In the genomic region with DNA sequence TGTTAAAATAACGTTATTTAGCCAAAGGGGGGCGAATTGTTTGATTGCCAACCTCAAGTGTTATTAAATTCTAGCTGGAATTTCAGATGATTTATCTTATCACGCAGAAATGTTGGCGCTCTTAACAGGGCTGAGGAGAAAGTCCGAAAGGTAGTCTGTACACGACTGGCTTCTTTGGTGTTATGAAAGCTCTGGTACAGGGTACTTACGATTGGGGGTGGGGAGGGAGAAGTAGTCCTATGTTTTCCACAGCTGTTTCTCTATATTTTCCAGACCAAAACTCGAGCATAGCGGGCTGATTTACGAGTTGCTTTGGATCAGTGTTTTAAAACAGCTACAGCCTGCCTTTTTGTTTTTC, we compare ENCODE assay signal across 8 mouse cellular contexts. TPM values are rescaled to one million over a fixed set of nuclear protein-coding genes. Genes with fewer than 3 reads are reported as not detected.
DNase-seq lines count a peak whose midpoint lies in the region; ATAC-seq and TF ChIP-seq lines count a peak whose summit lies in the region.

No protein-coding gene starts in this region.

- H3K36me3 ChIP-seq in heart, embryonic 11.5 days (ENCODE audit: control insufficient read depth, insufficient read depth, low read length) = no peaks in the 10 kb centered on the region
- H3K36me3 ChIP-seq in heart, adult 2 months (ENCODE audit: control insufficient read depth, insufficient read depth, low read length) = no peaks in the 10 kb centered on the region
- peaks cover 9% of the 10 kb centered on the region for H3K36me3 ChIP-seq in embryonic facial prominence, embryonic 10.5 days (replicated peaks)
- peaks cover 13% of the 10 kb centered on the region; the same call in 1 of the 2 replicates for H3K36me3 ChIP-seq in intestine, embryonic 14.5 days (ENCODE audit: control insufficient read depth, insufficient read depth, low read length)
- no peaks in the 10 kb centered on the region for H3K36me3 ChIP-seq in midbrain, embryonic 12.5 days

- WGBS in heart, embryonic 11.5 days (ENCODE audit: insufficient replicate concordance) = 34% methylated on average over 10 of the region's 10 CpGs
- WGBS in heart, adult 2 months = 66% methylated on average over 10 of the region's 10 CpGs
- 17% methylated on average over 10 of the region's 10 CpGs for WGBS in embryonic facial prominence, embryonic 10.5 days
- WGBS in intestine, embryonic 14.5 days = 12% methylated on average over 10 of the region's 10 CpGs
- WGBS in midbrain, embryonic 12.5 days = 27% methylated on average over 10 of the region's 10 CpGs

- no peak for TF ChIP-seq EP300 in heart, adult 2 months (IDR thresholded peaks at IDR 0.05; ENCODE audit: insufficient read depth, low read depth, low read length)

- intact Hi-C loops in heart, adult 2 months (cut with DNase I) = no loop called here

- no peak for DNase-seq in heart, adult 2 months
- DNase-seq in embryonic facial prominence, embryonic 10.5 days (ENCODE audit: low spot score) = peak; percentile 37
- DNase-seq in intestine, embryonic 14.5 days (ENCODE audit: low spot score) = no peak
- DNase-seq in ovary, adult 18-20 months (ENCODE audit: low spot score) = no peak
- DNase-seq in Muller cell, postnatal 12 days (ENCODE audit: inconsistent ontology term) = no peak

- H3K4me2 ChIP-seq in heart, embryonic 11.5 days = peak overlapping the region; percentile 97
- H3K4me2 ChIP-seq in intestine, embryonic 14.5 days (ENCODE audit: low read length) = peak overlapping the region; percentile 68
- peak overlapping the region; percentile 89 for H3K4me2 ChIP-seq in midbrain, embryonic 12.5 days (replicated peaks)

- no peak overlapping the region for H3K27ac ChIP-seq in heart, embryonic 11.5 days (ENCODE audit: low read depth, low read length)
- no peak overlapping the region for H3K27ac ChIP-seq in heart, adult 2 months
- peak overlapping the region; percentile 98 for H3K27ac ChIP-seq in embryonic facial prominence, embryonic 10.5 days (replicated peaks)
- H3K27ac ChIP-seq in intestine, embryonic 14.5 days (ENCODE audit: low read depth) = peak overlapping the region; percentile 95
- H3K27ac ChIP-seq in midbrain, embryonic 12.5 days (replicated peaks) = peak overlapping the region; percentile 74; the same call in 1 of the 2 replicates

- H3K27me3 ChIP-seq in heart, embryonic 11.5 days (ENCODE audit: control insufficient read depth, insufficient read depth, low read length) = peaks cover 40% of the 10 kb centered on the region
- no peaks in the 10 kb centered on the region; the same call in 1 of the 2 replicates for H3K27me3 ChIP-seq in heart, adult 2 months (ENCODE audit: control insufficient read depth, insufficient read depth, low read length)
- no peaks in the 10 kb centered on the region for H3K27me3 ChIP-seq in embryonic facial prominence, embryonic 10.5 days (replicated peaks; ENCODE audit: low read depth, poor library complexity, severe bottlenecking)
- no peaks in the 10 kb centered on the region for H3K27me3 ChIP-seq in intestine, embryonic 14.5 days (replicated peaks; ENCODE audit: control insufficient read depth, insufficient read depth, low read length)
- H3K27me3 ChIP-seq in midbrain, embryonic 12.5 days = no peaks in the 10 kb centered on the region

- peaks cover 2% of the 10 kb centered on the region; the same call in 1 of the 2 replicates for H3K4me1 ChIP-seq in heart, embryonic 11.5 days (ENCODE audit: control insufficient read depth, insufficient read depth, low read length)
- H3K4me1 ChIP-seq in heart, adult 2 months (ENCODE audit: control insufficient read depth, insufficient read depth, low read length) = peaks cover 1% of the 10 kb centered on the region
- H3K4me1 ChIP-seq in embryonic facial prominence, embryonic 10.5 days = peaks cover 71% of the 10 kb centered on the region
- peaks cover 27% of the 10 kb centered on the region for H3K4me1 ChIP-seq in intestine, embryonic 14.5 days (replicated peaks; ENCODE audit: control insufficient read depth, insufficient read depth, low read length)
- H3K4me1 ChIP-seq in midbrain, embryonic 12.5 days = peaks cover 25% of the 10 kb centered on the region

- no peak for TF ChIP-seq CTCF in heart, adult 2 months (IDR thresholded peaks at IDR 0.05)

- no peak for ATAC-seq in heart, embryonic 11.5 days (replicated peaks; ENCODE audit: insufficient number of reproducible peaks, low FRiP score, low TSS enrichment)
- ATAC-seq in intestine, embryonic 14.5 days (replicated peaks; ENCODE audit: low FRiP score, low TSS enrichment, low read depth) = no peak
- no peak for ATAC-seq in midbrain, embryonic 12.5 days (ENCODE audit: low FRiP score, low read depth)
- ATAC-seq in monocyte, adult 5-6 weeks (replicated peaks; ENCODE audit: insufficient number of reproducible peaks, low FRiP score, low TSS enrichment, poor library complexity, severe bottlenecking) = no peak

- no peak for TF ChIP-seq POLR2A in heart, adult 2 months (IDR thresholded peaks at IDR 0.05; ENCODE audit: insufficient read depth, low read depth, low read length)

- H3K79me2 ChIP-seq in heart, adult 2 months (replicated peaks; ENCODE audit: control insufficient read depth, insufficient read depth, low read length) = no peaks in the 10 kb centered on the region

- H3K9ac ChIP-seq in heart, embryonic 11.5 days (ENCODE audit: low read depth, low read length) = no peak overlapping the region
- H3K9ac ChIP-seq in heart, adult 2 months (ENCODE audit: low read depth, low read length) = no peak overlapping the region
- peak overlapping the region; percentile 96 for H3K9ac ChIP-seq in intestine, embryonic 14.5 days (ENCODE audit: low read length)
- H3K9ac ChIP-seq in midbrain, embryonic 12.5 days (replicated peaks) = peak overlapping the region; percentile 86

- no peaks in the 10 kb centered on the region for H3K9me3 ChIP-seq in heart, embryonic 11.5 days (replicated peaks; ENCODE audit: control insufficient read depth, low read length)
- no peaks in the 10 kb centered on the region for H3K9me3 ChIP-seq in embryonic facial prominence, embryonic 10.5 days
- no peaks in the 10 kb centered on the region for H3K9me3 ChIP-seq in intestine, embryonic 14.5 days (ENCODE audit: control insufficient read depth, low read length)
- no peaks in the 10 kb centered on the region for H3K9me3 ChIP-seq in midbrain, embryonic 12.5 days

- H3K4me3 ChIP-seq in heart, embryonic 11.5 days (ENCODE audit: low read depth, low read length) = peak overlapping the region; percentile 1; the same call in 1 of the 2 replicates
- H3K4me3 ChIP-seq in heart, adult 2 months = no peak overlapping the region
- H3K4me3 ChIP-seq in embryonic facial prominence, embryonic 10.5 days = peak overlapping the region; percentile 96
- H3K4me3 ChIP-seq in intestine, embryonic 14.5 days (ENCODE audit: low read depth, low read length) = peak overlapping the region; percentile 77
- H3K4me3 ChIP-seq in midbrain, embryonic 12.5 days = peak overlapping the region; percentile 84

RNA-seq across cellular contexts. Expression of a gene that starts 3.1 kb away (rescaled TPM):
- polyA plus RNA-seq in heart, embryonic 11.5 days (2014; fragmentation: Nextera tagmentation; extraction: Ambion mirVana) = 2.4 and 2.6 TPM in 2 replicates
- total RNA-seq in heart, adult 2 months (2021) = 1 to 10 TPM; 1.4 to 2.2 TPM
- 1.3 and 1.7 TPM in 2 replicates for polyA plus RNA-seq in heart, adult 2 months (2012; rRNA removed)
- 22.4 and 28.2 TPM in 2 replicates for polyA plus RNA-seq in embryonic facial prominence, embryonic 10.5 days (2016; fragmentation: Nextera tagmentation; extraction: Ambion mirVana)
- 23.0 and 29.6 TPM in 2 replicates for polyA plus RNA-seq in intestine, embryonic 14.5 days (2014; fragmentation: Nextera tagmentation; extraction: Ambion mirVana)
- polyA plus RNA-seq in midbrain, embryonic 12.5 days (2016; fragmentation: Nextera tagmentation; extraction: Ambion mirVana) = 11.7 and 15.4 TPM in 2 replicates
- total RNA-seq in monocyte, adult 5-6 weeks (2017) = 1.2 to 3.0 TPM (median 2.5 TPM) in 3 replicates

Comparison
In these comparisons a context has a peak if more than half of its experiments do, and no peak if none do; other contexts are left out.
1. H3K27ac ChIP-seq: peak in embryonic facial prominence, embryonic 10.5 days (single experiment), intestine, embryonic 14.5 days (single experiment) and midbrain, embryonic 12.5 days (single experiment); none in heart, embryonic 11.5 days (single experiment) and heart, adult 2 months (single experiment).
2. H3K9ac ChIP-seq: peak in intestine, embryonic 14.5 days (single experiment) and midbrain, embryonic 12.5 days (single experiment); none in heart, embryonic 11.5 days (single experiment) and heart, adult 2 months (single experiment).
3. Peak in every context shown above with its lines, with median percentiles within 50 percentile points of each other: H3K4me2 ChIP-seq.